Mouse (Mus musculus): Measurements from ENCODE around the gene Mta3. TPM values are rescaled to one million over a fixed set of nuclear protein-coding genes. Genes with fewer than 3 reads are reported as not detected.
"Not testable (repeated sequence)": the region's sequence is repeated elsewhere in the genome, so short reads cannot be mapped to it uniquely, and the experiment has no call there.

Mta3 gene
- total RNA-seq, 2 experiments from 2014 or later: 83.8 to 89.0 TPM

DNA sequence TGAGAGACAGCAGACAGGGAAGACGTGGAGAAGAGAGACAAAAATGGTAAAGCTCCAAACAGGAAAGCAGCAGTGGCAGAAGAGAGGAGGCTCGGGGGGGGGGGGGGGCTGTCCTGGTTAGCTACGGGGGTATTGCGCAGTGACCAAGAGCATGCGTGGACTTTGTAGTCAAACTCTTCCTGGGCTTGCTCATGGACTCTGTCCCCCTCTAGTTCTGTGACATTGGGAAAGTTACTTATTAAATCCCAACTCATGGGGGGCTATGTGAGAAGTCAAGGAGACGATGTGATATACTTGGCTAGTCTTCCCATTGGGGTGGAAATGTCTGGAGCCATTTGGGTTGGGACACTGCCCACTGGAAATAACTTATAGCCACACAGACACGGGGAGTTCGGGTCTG lies 139.6 kb downstream of the Mta3 start:
- DNase-seq (ENCODE audit: extremely low spot score in 1 of 2, low spot score in 1 of 2): no peak

DNA sequence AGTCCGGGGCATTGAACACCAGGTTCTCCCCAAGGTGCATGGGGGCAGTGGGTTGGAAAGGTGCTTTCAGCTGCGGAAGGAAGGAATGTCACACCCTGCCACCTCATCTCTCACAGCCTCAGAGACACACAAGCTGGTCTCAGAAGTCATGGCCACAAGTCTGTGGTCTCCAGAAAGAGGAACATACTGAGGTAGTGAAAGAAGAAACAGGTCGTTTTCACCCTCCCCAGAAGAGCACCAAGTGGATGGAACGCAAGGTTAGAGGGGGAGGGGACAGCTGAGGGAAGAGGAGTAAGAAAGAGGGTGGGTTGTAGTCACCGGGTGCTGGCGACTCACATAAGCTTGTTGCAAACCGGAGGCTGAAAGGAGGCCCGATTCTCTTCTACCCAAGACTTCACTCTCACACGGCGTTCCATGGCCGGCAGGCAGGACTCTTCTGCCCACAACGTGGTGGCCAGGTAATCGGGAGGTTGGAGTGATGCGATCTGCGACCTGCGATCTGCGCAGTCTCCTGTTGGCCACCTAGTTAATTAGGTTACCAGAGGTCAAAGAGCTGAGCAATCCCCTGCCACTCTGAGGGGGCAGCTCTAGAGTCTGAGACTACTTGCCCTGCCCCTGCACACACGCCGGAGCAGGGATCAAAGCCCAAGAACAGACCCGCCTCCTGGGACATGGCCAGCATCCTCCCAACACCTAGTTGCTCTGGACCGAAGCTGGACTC lies 140.5 kb downstream of the Mta3 start:
- no peak for DNase-seq (ENCODE audit: extremely low spot score in 1 of 2, low spot score in 1 of 2)

DNA sequence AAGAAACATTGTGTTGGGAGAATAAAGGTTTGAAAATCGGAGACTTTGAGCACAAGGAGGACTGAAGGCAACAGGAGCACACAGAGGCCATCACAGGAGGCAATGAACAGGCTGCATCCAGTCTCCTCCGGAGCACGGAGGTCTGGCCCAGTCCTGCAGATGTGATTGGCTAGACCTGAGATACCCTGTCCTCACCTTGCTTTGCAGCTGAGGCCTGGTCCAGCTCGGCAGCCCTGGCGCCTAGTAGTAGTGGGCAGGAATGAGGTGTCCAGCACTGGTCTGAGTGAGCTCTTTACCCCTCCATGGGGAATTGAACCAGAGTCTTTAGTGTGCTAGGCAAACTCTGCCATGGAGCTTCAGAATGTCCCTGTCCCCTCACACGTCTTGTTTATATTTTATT lies 141.1 kb downstream of the Mta3 start:
- no peak for DNase-seq (ENCODE audit: extremely low spot score in 1 of 2, low spot score in 1 of 2)

DNA sequence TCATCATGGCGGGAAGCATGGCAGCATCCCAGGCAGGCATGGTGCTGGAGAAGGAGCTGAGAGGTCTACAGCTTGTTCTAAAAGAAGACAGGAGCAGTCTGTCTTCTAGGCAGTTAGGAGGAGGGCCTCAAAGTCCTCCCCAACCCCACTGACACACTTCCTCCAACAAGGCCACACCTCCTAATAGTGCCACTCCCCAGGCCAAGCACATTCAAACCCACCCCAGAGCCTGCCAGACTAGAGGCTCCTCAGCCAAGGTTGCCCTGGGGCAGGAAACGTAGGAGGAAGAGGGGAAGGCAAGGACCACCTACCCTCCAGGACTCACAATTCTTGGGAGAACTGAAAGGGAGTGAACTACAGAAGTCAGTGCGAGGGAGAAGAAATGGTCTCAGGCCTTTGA lies 141.9 kb downstream of the Mta3 start, which contains the start of gene Haao:
TSS of gene Haao (minus strand) at position 149 of the 400 bp plus-strand sequence.
- no peak for DNase-seq (ENCODE audit: extremely low spot score in 1 of 2, low spot score in 1 of 2)

DNA sequence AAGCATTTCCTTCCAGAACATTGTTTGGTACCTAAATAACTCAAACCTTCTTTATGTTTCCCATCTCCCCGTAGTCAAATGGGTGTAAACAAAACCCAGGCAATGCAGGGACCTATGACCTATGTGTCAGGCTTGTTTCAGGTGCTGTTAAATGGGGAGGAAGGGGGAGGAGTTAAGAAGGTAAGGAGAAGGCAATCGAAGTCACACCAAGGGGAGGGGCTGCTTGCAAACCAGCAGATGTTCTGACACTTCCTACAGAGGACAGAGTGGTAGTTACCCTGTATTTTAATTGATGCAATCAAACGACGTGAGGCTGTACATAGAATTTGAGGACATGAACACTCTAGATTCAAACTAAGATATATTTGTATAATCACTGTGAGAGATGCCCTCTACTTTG lies 142.5 kb downstream of the Mta3 start:
- DNase-seq (ENCODE audit: extremely low spot score in 1 of 2, low spot score in 1 of 2): no peak

DNA sequence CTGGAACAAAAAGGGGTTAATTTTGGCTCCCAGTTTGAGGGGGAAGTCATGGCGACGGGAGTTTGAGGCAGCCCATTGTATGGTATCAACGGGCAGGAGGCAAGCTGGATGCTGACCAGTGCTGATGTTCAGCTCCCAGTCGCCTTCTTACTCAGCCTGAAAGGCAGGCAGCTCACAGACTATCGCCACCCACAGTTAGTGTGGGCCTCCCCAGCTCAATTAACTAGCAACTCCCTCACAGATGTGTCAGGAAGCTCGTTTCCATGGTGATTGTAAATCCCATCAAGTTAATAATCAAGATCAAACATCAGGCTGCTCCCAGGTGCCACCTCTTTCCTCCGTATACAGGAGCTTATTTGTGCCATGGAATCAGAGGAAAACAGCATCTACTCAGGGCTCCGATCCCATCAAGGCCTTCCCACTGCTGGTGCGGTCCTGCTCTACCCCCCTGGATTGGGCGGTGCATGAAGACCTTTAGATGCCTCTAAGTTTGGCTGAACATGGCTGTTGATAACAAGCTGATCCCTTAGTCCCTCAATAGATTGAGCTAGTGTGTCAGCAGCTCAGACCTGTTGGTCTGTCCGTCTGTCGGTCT lies 143.2 kb downstream of the Mta3 start:
- DNase-seq (ENCODE audit: extremely low spot score in 1 of 2, low spot score in 1 of 2): no peak

DNA sequence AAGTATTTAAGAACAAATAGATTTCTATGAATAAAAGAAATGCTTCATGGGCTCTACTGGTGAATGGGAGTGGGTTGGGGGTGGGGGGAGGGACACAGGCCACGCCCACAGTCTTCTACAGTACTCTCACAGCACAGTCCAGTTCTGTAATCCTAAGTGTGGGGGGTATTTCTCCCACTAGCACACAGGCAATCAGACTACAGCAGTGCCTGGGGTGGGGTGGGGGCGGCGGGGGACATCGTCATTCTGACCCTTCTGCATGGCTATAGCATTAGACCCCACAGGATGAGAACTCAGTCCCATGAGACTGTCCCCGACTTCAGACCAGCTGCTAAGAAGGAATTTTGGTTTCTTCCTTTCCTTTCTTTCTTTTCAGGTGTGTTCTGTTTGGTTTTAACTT lies 143.8 kb downstream of the Mta3 start:
- no peak for DNase-seq (ENCODE audit: extremely low spot score in 1 of 2, low spot score in 1 of 2)

DNA sequence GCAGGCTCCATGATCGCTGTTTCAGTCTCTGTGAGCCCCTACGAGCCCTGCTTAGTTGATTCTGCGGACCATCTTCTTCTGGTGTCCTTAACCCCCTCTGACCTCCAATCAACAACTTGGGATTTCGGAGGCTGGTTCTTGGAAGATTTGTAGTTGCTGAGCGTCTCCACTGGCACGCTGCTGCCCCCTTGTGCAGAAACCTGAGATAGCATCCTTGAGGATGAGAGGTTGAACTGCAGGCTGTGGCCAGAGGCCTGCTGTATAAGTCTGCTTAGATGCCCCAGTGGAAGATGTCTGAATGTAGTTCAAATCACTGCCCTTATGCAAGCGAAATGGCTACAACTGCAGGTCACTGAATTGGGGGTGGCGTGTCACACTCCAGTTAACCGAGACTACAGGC lies 144.5 kb downstream of the Mta3 start:
- peak; percentile 84 to 99 for DNase-seq (ENCODE audit: extremely low spot score in 1 of 2, low spot score in 1 of 2)

DNA sequence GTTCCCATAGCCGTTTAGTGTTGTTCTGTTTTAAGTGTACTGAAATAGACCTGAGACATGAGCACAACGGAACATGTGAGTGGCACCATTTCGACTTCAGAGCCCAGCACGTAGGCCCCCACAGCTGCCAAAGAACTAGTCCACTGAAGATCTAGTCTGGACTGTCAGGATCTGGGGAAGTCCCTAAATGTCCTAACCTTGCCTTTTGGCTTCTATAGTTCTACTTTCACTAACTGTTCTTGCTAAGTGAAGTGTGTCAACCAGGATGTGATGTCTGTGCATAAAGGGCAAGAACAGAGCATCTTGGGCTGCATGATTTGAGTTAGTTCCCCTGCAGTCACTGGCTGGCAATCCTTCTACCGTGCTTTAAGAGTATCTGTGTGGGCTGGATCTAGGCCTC lies 144.9 kb downstream of the Mta3 start:
- DNase-seq (ENCODE audit: extremely low spot score in 1 of 2, low spot score in 1 of 2): no peak

DNA sequence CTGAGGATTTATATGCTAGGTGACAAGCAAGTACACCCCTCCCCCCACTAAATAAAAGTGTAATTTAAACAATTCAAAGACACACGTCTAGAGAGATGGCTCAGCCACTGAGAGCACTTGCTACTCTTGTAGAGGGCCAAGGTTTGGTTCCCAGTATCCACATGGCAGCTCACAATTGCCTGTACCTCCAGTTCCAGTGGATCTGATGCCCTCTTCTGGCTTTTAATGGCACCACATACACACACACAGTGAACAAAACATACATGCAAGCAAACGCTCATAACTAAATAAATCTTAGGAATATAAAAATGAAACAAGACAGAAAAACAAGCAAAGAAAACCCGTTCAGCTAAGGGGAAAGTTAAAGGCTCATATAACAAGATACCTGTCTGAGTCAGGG lies 147.9 kb downstream of the Mta3 start:
- DNase-seq (ENCODE audit: extremely low spot score in 1 of 2, low spot score in 1 of 2): no peak

DNA sequence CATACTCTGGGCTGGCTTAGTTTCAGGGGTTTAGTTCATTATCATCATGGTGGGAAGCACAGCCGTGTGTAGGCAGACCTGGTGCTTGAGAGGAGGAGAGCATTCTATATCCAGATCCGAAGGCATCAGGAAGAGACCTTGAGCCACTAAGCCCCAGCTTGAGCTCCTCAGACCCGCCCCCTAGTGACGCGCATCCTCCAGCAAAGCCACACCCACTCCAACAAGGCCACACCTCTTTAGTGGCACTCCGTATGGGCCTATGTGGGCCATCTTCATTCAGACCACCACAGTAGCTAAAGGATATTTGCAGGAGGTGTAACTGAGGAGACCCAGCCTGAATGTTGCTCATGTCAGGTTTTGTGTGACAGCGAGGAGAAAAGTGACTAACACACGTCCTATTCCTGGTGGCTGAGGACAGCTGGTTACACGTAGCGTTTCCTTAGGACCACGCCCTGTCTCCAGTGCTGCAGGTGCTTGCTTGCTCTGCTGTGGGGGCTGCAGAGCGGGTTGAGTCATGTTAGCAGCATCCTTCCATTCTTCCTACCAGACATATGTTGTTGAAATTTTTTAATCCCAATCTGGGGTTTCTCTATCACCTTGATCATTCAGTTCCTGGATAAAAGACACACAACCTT lies 148.4 kb downstream of the Mta3 start:
- DNase-seq (ENCODE audit: extremely low spot score in 1 of 2, low spot score in 1 of 2): no peak

DNA sequence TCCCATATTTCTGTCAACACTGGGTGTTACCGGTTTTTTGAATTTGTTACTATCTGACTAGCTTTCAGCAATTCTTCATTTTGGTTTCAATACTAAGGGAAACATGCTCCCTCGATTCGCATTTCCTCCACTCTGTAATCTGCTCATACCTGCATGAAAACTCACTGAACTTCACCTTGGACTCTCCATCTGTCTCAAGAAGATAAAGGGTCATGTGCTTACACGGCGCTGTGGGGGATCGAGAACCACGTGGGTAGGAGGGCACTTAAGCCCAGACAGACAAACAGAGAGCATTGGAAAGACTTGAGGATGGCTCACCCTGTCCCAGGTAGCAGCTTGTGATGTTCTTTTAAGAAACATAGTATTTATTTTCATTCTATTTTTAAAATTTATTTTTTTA lies 152.4 kb downstream of the Mta3 start:
- DNase-seq (ENCODE audit: extremely low spot score in 1 of 2, low spot score in 1 of 2): no peak

DNA sequence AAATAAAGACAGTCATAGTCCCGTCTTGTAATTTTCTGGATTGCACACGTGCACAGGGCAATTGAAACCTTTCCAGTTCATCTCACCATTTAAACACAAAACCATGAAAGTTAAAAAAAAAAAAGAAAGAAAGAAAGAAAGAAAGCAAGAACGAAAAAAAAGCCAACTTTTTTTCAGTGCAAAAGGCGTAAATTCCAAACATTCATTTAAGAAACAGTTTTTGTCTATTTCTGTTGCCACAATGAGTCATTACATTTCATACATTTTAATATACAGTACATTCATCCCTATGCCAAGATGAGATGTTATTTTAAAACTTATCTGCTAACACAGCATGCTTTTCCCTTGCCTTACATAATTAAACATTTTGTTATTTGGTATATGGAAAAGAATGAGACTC lies 153.7 kb downstream of the Mta3 start:
- no peak for DNase-seq (ENCODE audit: extremely low spot score in 1 of 2, low spot score in 1 of 2)

DNA sequence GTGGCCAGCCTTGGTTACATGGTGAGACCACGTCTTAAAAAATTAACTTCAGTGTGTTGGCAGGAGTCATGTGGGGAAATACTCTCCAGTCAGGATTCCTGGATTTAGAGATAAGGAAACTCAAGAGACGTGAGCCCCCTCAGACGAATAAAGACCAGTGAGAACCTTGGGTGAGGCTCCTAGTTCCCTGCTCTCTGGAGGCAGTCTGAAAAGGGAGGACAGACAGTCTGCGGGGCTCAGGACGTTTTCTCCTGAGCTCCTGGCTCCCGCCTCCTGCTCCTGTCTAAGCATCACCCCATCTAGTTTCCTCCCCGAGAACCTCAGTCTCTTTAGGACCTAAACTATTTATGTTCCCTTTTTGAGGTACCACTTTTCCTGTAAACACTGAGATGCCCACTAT lies 154.3 kb downstream of the Mta3 start:
- DNase-seq (ENCODE audit: extremely low spot score in 1 of 2, low spot score in 1 of 2): no peak

DNA sequence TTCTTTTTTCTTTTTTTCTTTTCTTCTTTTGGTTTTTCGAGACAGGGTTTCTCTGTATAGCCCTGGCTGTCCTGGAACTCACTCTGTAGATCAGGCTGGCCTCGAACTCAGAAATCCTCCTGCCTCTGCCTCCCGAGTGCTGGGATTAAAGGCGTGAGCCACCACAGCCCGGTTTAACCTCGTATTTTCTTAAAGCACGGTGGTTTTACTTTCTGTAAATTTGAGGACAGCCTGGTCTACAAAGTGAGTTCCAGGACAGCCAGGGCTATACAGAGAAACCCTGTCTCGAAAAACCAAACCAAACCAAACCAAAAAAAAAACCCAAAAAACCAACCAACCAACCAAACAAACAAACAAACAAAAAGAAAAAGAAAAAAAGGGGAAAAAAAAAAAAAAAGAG lies 155.0 kb downstream of the Mta3 start:
- not testable (repeated sequence) for DNase-seq (ENCODE audit: extremely low spot score in 1 of 2, low spot score in 1 of 2)

DNA sequence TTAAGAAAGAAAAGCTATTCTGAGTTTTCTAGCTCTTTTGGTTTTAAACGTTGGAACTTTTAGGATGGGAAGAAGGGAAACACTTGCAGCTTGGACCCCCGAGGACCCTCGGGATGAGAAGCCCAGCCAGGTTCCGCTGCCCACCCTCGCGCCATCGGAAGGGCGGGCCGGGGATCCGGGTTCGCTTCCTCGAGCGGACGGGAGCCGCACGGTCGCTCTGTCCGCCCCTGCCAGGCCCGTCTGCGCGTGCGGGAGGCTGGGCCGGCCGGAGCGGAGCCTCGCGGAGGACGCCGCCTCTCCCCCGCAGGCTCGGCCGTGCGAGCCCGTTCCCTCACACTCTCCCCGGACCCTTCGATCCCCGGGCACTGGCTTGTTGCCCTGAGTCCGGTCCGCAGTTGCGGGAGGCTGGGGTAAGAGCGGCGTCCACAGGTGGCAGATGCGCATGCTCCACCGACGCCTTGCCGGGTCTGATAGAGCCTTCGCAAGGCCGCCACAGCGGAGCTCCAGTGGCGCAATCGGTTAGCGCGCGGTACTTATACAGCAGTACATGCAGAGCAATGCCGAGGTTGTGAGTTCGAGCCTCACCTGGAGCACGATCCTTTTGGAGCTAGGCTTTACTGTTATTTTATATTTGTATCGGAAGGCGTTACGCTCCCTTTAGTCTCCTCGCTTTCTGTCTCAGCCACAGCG lies 155.6 kb downstream of the Mta3 start:
- DNase-seq (ENCODE audit: extremely low spot score in 1 of 2, low spot score in 1 of 2): peak; percentile 99 to 100

DNA sequence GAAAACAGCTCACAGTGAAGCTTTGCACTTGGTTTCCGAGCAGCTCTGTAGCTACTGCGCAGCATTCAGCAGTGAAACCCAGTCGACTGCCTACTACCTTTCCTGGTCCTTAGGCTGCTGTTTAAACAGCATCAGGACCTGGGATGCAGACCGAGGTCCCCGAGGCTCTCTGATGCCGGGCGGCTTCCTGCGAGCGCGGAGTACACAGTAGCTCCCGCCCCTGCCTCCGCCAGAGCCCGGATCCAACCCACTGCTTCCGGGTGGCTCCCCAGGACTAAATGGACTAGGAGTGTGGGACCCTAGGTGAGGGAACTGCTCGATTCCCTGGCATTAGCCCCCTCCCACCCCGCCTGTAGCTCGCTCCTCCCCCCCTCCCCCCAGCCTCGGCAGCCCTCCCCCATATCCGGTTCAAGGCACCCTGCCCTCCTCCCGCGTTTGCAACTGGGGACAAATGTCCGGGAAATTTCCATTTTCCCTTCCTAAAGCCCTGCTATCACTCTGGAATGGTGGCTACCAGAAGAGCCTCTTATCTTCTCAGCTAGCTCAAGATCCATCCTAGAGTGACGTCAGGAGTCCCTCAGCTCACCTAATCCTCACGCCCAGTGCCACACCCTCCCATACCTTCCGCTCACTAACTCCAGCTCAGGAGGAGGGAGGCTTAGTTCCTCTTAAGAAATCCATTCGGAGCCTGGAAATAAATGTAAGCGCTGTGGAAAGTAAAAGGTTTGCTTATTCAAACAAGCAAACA lies 156.3 kb downstream of the Mta3 start:
- DNase-seq (ENCODE audit: extremely low spot score in 1 of 2, low spot score in 1 of 2): peak; percentile 56 to 61

DNA sequence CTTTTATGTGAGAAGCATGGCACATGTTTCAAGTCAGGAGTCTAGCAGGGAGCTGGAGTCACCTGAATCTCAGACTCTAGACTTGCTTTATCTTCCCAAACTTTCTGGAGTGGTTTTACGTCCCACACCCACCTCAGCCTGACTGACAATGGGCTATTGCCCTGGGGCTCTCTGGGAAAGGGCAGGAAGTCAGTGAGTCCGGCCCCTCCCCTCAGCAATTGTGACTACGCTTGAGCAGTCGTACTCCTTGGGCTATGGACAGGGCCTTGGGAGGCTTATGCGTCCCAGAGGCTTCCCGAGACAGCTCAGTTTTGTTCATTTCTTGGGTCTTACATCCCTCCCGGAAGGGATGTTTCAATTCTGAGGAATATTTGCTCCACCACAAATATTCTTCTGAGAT lies 159.4 kb downstream of the Mta3 start:
- DNase-seq (ENCODE audit: extremely low spot score in 1 of 2, low spot score in 1 of 2): no peak

DNA sequence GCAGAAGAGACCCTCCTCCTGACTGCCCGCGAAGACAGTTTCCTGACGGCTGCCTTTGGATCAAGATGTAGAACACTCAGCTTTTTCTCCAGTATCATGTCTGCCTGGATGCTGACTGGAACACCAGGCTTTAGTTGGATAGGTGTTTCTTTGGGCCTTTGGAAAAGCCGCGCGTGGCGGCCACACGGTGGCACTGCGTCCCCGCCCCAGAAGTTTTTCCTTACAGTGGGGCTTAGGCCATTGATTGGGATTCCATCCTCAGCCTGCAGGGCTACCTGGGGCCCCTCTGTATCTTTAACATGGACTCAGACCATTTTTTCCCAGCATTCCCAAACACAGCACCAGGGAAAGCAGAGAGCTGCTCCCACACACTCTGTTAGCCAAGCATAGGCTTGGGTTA lies 160.6 kb downstream of the Mta3 start:
- peak in 1 of 2 experiments; percentile 29 for DNase-seq (ENCODE audit: extremely low spot score in 1 of 2, low spot score in 1 of 2)

DNA sequence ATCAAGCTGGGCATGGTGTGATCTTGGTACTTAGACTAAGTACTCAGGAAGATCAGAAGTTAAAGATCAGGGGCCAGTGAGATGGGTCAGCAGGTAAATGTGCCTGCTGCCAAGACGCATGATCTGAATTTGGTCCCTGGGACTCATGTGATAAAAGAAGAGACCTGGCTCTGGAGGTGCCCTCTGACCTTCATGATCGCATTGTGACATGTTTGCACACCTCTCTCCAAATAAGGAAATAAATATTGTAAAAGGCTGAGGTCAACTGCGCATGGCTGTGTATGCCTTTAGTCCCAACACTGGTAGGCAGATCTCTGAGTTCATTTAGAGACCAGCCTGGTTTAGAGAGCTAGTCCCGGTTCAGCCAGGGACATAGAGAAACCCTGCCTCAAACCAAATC lies 164.4 kb downstream of the Mta3 start:
- no peak for DNase-seq (ENCODE audit: extremely low spot score in 1 of 2, low spot score in 1 of 2)

Data from layer of hippocampus, postnatal 25 days (tissue).